Mouse (Mus musculus) thymus, adult 18-20 months (tissue): ENCODE measurements around the gene Slmap.
"Not testable (repeated sequence)": the region's sequence is repeated elsewhere in the genome, so short reads cannot be mapped to it uniquely, and the experiment has no call there.

Experiments used
- DNase-seq, 2 experiments: peaks; one replicate each; pipeline ENCODE4 v3.0.0; 2022; ENCODE audit warnings: mixed read lengths in 2 of 2

Gene Slmap

GRCm38 (mm10) chr14:26532752-26533151, 2.0 kb downstream of the Slmap start:
- DNase-seq: no peak

DNA sequence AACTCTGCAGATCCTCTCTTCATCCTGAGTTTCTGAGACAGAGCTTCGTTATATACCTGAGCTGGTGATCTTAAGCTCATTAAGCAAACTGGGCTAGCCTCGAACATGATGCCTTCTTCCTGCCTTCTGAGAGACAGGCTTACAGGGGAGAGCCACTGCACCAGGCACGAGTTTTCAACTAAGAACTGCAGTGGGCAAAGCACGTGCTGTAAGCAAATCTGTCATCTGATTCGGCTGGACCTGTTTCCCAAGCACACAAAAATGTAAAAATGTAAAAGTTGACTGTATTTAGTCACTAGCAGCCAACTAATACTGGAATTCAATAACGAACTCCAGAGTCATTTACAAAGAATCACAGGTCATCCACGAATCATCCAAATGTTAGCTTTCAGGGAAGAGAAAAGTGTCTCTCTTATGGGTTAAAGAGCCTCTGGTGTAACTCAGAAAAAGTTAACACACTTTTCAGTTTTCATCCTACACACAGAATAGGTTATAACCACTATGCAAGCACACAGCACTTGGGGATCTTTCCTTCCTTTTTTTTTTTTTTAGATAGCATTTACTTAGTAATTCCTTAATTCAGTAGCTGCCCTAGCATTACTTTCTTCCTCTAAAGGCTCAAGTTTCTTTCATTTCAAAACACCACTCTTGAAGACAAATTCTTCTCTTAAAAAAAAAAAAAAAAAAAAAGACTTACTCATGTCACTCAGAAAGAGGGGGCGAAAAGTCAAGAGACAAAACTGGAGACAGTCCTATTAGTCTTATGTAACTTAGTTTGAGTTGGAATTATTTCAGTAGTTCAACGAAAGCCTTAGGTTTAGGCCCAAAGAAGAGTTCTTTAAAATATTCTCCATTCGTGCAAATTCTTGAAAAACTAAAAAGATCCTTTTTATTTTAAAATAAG, 3.1 kb downstream of the Slmap start:
- DNase-seq: no peak

DNA sequence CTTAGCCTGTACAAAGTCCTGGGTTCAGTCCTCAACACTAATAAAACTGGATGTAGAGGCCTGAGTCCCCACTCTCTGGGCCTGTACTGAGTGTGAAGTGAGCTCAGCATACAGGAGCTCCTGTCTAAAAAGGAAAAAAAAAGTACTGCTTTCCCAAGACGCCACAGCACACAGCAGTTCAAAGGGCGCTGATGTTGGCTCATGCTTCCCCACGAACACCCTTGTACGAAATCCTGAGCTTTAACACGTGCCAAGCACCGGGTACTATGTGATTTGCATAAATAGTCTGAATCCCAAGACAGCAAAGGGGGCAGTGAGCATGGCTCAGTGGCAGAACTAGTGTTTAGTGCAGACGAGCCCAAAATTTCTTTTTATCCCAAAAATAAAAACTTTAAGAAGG, 4.4 kb downstream of the Slmap start:
- DNase-seq: no peak

- no peak for DNase-seq
Observed at GRCm38 (mm10) chr14:26528296-26528695, 6.4 kb downstream of the Slmap start.

DNA sequence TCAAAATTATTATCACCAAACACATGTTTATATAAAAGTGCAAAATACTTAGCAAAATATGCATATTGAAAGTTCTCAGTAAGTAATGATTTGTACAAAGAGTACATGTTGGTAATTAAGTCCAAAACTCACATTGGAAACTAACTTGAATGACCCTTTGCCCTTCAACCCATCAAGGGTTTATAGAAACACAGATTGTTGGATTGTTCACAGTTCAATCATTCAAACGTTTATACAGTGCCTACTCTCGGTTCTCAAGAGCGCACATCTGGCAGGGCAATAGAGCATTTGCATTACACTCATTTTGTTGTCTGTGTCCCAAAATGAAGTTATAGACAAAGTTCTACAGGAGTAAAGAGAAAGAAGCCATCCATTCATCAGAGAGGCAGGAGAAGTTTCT, 8.8 kb downstream of the Slmap start:
- no peak for DNase-seq

DNA sequence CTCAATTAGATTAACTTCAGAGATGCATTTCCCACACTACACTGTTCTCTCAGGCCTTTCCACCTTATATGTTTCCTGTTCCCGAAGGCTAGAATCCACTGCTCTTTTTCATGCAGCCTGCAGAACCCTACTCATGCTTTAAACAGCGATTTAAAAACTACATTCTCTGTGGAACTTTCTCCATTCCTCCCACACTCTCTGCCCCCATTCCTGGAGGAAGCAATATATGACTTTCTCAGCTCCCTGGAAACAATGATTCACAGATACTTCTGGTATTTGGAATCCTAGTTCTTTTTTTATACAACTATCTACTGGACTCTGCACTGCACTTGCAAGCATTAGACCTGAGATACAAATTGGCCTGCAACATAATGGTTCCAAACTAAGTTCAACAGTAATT, 11.6 kb downstream of the Slmap start:
- no peak for DNase-seq

GRCm38 (mm10) chr14:26519831-26520230, 14.9 kb downstream of the Slmap start:
- no peak for DNase-seq

- DNase-seq: no peak
Observed at GRCm38 (mm10) chr14:26517843-26518242, 16.9 kb downstream of the Slmap start.

DNA sequence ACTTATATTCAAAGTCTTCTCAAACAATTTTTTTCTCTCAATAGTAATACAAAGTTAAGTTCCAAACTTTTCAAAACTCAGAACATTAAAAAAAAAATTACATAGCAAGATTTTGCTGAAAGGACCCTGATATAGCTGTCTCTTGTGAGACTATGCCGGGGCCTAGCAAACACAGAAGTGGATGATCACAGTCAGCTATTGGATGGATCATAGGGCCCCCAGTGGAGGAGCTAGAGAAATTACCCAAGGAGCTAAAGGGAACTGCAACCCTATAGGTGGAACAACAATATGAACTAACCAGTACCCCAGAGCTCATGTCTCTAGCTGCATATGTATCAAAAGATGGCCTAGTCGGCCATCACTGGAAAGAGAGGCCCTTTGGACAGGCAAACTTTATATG, 18.5 kb downstream of the Slmap start:
- not testable (repeated sequence) for DNase-seq

- no peak for DNase-seq
Observed at GRCm38 (mm10) chr14:26515802-26516201, 18.9 kb downstream of the Slmap start.

- DNase-seq: no peak
Observed at GRCm38 (mm10) chr14:26510545-26510944, 24.2 kb downstream of the Slmap start.

- DNase-seq: no peak
Observed at GRCm38 (mm10) chr14:26508150-26508549, 26.6 kb downstream of the Slmap start.

DNA sequence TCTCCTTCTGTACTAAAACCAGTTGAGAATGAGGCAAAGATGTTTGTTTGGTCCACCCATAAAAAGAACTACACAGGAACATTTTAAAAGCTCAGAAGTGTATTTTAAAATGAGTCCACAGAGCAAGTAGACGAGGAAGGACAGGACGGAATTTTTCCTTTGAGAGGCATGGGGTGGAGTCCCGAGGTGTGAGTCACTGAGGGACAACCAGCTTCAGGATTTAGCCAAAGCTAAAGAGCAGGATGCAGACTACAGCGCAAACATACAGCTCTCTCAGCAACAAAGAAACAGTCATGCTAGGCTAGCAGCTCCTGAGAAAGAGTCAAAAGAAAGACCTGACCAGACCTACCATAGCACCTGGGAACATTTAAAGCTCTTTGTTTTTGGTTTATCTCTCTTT, 27.4 kb downstream of the Slmap start:
- no peak for DNase-seq

GRCm38 (mm10) chr14:26504541-26504940, 30.2 kb downstream of the Slmap start:
- no peak for DNase-seq

DNA sequence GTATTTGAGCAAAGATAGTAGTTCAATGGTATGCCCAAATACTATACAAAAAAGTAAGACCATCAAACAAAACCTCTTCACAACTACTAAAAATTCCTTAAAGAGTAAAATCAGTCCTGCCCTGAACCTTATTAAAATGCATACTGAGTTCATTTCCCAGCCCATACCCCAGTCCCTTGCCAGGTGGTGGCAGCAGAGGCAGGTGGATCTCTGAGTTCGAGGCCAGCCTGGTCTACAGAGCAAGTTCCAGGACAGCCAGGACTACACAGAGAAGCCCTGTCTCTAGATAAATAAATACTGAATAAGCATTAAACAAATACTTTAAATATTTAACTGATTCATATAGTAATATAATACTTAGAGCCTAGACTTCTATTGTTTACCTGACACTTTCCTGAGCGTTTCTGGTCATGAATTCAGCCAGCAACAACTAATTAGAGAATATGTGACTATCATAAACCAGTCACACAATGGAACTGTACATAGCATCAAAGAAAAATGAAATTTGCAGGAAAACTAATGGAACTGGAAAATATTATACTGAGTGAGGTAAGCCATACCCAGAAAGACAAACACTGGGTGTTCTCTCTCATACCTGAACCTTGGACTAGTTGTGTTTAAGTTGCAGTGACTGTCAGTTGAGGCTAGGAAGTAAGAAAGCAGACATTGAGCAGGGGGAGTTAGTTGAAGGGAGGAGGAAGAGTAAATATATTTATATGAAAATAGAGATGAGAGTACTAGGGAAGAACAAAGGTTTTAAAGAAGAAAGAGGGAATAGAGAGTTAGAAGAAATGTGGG, 34.4 kb downstream of the Slmap start:
- no peak for DNase-seq

DNA sequence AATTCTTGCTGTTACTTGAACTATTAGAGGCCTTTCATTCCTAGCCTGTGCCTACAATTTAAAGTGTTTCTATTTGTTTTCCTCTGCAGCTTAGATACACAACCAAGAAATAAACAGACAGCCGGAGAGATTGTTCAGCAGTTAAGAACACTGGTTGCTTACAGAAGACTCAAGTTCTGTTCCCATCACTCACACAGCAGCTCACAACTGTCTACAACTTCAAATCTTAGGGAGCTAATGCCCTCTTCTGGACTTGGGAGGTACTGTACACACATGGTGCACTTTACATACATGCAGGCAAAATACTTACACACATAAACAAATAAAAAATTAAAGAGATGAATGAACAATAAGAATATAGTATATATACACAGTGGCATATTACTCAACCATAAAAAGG, 39.7 kb downstream of the Slmap start:
- DNase-seq: no peak

DNA sequence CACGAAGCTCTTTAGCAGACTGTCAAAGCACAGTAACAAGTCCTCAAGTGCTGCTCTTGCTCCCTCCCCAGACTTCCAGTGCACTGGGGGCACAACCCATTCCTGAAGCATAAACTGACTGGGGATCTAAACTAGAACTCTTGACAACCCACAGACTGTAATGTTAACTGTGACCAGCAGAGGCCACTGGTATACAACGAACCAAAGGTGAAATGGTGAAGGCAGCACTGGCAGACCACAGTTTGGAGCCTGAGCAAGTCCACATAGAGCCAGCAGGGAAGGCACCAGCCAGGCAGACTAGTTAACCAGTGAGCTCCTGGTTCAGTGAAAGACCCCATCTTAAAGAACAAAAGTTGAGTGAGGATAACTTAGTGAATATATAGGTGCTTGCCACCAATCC, 43.6 kb downstream of the Slmap start:
- peak; percentile 19 to 31 for DNase-seq

- DNase-seq: no peak
Observed at GRCm38 (mm10) chr14:26488329-26489020, 46.3 kb downstream of the Slmap start.

DNA sequence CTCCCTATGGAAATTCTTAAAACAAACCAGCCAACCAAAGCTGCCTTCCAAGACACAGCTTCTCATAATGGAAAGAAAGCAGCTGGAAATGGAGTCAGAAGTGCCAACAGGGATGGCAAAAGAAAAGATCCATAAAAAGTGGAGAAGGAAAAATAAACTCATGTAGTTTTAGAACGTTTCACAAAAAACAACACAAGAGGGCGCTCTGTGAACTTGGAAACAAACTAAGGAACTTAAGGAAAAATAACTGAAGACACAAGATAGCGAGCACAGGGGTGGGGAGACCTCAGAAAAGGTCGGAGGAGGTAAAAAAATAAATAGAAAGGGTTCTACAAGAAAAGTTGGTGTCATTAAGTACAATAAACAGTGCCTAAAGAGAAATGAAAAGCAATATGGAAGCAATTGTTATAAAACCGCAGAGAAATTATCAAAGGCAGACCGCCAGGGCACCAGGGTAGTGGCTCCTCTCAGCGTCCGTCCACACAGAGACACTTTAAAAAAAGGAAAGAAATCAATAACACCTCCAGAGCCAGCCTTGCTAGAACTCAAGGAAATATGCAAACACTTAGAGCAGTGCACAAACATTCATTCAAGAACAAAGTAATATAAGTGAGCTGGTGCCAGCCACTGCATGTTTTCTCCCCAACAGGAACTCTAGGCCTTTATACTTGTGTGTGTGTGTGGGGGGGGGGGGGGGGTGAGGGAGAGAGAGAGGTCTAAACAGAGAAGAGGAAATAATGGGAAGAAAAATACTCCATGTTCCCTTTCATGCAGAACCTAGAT, 48.1 kb downstream of the Slmap start:
- DNase-seq: no peak

DNA sequence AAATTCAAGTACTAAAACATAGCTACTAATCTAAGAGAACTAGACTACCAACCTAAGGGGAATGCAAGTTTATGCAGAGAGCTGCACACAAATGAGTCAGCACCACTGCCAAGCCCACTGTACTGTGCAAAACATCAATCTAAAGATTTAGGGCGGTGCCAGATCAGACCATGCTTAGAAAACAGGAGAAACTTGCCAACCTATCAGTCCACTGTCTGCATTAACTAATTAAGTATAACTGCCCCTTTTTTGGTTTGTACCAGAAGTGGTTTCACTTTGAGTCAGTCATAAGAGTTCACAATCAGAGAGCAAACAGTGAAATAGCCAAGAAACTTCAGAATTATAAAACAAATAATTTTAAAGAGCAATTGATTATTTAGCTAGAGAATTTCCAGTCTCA, 53.3 kb downstream of the Slmap start:
- no peak for DNase-seq

- DNase-seq: no peak
Observed at GRCm38 (mm10) chr14:26477738-26478137, 57.0 kb downstream of the Slmap start.

- no peak for DNase-seq
Observed at GRCm38 (mm10) chr14:26476391-26476790, 58.3 kb downstream of the Slmap start.

- DNase-seq: no peak
Observed at GRCm38 (mm10) chr14:26467974-26468373, 66.8 kb downstream of the Slmap start.
